Mouse (Mus musculus): ENCODE data around the gene Fbxl14. TPM values are rescaled to one million over a fixed set of nuclear protein-coding genes. Genes with fewer than 3 reads are reported as not detected.
"Not testable (repeated sequence)": the region's sequence is repeated elsewhere in the genome, so short reads cannot be mapped to it uniquely, and the experiment has no call there.

Fbxl14 gene
- polyA plus RNA-seq, 1 experiment: 30.9 TPM

- no peak for DNase-seq (ENCODE audit: extremely low spot score in 1 of 2, low spot score in 1 of 2)
Measured at GRCm38 (mm10) chr6:119467785-119468059, 11.7 kb upstream of the Fbxl14 start.

- DNase-seq (ENCODE audit: extremely low spot score in 1 of 2, low spot score in 1 of 2): no peak
Measured at GRCm38 (mm10) chr6:119470777-119471176, 8.7 kb upstream of the Fbxl14 start.

GRCm38 (mm10) chr6:119472135-119472534 lies 7.3 kb upstream of the Fbxl14 start:
- DNase-seq (ENCODE audit: extremely low spot score in 1 of 2, low spot score in 1 of 2): no peak

DNA sequence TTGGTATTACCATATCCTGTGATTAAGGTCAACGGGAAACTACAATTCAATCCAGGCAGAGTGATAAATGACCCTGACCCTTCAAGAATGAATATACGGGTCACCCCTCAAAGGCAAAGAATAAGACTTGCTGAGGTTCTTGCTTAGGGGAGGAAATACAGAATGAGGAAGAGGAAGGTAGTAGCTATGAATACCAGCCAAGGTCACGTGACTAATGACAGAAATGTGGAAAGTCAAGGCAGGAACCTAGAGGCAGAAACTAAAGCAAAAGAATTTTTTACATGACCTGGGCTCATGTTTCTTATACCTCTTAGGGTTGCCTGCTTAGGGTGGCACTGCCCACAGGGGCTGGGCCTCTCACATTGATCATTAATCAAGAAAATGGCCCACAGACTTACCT lies 6.8 kb upstream of the Fbxl14 start:
- DNase-seq (ENCODE audit: extremely low spot score in 1 of 2, low spot score in 1 of 2): no peak

DNA sequence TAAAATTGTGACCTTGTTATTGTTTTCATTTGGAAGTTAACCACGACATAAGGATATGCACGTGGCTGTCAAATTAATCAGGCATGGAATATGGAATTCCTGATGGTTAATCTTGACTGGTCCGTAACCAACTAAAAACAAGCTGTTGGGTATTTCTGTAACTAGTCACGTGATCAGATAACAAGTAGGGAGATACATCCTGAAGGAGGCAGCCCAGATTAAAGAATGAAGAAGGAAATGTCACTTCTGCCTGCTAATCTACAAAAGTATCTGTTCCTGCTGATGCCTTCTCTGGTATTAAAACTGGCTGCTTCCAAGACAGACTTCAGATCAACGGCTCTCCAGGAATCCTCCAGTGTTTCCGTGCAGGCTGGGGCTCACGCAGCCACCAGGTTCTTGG lies 6.0 kb upstream of the Fbxl14 start:
- no peak for DNase-seq (ENCODE audit: extremely low spot score in 1 of 2, low spot score in 1 of 2)

- no peak for DNase-seq (ENCODE audit: extremely low spot score in 1 of 2, low spot score in 1 of 2)
Measured at GRCm38 (mm10) chr6:119473992-119474391, 5.5 kb upstream of the Fbxl14 start.

DNA sequence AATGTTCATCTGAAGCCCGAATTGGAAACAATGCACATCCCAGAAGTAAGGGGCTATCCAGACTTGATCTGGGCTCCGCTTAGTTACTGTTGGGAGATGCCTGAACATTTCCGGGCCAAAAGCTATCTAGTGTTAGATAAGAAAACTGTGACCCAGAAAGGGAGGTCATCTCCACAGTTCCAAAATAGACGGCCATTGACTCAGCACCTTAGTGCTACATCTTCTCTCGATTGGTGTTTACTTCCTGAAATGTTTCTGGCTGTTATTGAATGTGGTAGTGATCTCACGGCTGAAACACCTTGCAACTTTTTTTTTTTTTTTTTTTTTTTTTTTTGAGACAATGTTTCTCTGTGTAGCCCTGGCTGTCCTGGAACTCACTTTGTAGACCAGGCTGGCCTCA lies 3.5 kb upstream of the Fbxl14 start:
- DNase-seq (ENCODE audit: extremely low spot score in 1 of 2, low spot score in 1 of 2): no peak

GRCm38 (mm10) chr6:119477686-119478310 lies 1.7 kb upstream of the Fbxl14 start:
- DNase-seq (ENCODE audit: extremely low spot score in 1 of 2, low spot score in 1 of 2): no peak

DNA sequence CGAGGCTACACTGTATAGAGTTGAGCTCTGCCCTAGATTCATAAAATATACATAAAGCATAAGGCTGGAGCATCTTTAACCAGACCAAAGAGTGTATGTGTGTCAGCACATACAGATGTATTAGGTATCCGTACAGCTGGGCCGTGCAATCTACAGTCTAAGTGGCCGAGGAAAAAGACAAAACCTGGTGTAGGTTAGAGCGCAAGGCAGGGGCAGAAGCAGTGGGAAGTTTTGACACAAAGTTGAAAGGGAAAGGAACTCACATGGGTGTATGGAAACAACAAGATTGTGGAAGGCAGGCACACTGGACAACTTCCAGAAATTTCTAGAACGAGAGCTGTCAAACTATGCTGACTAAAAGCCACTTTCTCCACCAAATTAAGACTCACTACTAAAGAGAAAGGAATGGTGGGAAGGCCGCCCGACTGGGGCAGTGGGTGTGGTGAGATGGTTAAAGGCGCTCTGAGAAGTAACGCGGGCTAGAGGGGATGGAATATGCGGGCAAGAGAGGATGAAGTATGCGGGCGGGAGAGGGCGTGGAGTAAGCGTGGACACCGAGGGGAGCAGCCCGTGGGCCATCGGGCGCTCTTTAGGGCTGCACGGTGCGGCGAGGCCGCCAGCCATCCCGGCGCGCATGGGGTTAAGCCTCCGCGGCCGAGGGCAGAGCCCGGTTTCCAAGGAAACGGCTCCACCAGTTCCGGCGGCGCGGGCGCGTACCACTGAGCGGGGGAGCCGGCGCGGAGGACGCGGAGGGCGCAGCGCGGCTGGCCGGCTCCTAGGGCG lies 717 bp upstream of the Fbxl14 start:
- DNase-seq (ENCODE audit: extremely low spot score in 1 of 2, low spot score in 1 of 2): peak; percentile 62 to 81

- DNase-seq (ENCODE audit: extremely low spot score in 1 of 2, low spot score in 1 of 2): no peak
Measured at GRCm38 (mm10) chr6:119479876-119480705, 623 bp downstream of the Fbxl14 start.

GRCm38 (mm10) chr6:119480706-119481331 lies 1.4 kb downstream of the Fbxl14 start:
- no peak for DNase-seq (ENCODE audit: extremely low spot score in 1 of 2, low spot score in 1 of 2)

DNA sequence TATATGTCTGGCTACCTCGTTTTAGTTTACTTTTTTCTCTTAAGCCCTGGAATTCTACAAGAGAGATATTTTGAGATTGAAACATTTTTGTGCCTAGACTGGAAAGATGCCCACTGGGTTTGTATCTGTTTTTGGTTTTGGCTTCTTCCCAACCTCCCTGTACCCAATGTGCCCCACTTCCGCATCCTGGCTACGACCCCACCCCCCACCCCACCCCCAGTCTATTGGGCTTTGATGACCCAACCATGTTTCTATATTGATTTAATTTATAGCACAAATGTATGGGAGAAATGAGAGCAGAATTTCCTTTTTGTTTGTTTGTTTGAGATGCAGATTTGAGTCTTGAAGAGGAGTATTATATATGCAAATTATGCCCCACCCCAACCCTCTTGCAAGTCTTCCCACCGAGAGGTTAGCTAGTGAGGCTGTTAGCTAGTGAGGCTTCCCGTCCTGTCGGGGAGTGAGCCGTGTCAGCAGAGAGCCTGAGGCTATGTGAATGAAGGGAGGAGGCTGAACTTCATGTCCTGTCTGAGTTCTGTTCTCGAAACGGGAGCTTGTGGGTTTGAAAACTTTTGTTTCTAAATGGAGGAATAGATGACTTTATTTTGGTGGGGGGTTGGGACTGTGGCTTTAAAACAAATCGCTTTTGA lies 2.4 kb downstream of the Fbxl14 start:
- DNase-seq (ENCODE audit: extremely low spot score in 1 of 2, low spot score in 1 of 2): not testable (repeated sequence)

DNA sequence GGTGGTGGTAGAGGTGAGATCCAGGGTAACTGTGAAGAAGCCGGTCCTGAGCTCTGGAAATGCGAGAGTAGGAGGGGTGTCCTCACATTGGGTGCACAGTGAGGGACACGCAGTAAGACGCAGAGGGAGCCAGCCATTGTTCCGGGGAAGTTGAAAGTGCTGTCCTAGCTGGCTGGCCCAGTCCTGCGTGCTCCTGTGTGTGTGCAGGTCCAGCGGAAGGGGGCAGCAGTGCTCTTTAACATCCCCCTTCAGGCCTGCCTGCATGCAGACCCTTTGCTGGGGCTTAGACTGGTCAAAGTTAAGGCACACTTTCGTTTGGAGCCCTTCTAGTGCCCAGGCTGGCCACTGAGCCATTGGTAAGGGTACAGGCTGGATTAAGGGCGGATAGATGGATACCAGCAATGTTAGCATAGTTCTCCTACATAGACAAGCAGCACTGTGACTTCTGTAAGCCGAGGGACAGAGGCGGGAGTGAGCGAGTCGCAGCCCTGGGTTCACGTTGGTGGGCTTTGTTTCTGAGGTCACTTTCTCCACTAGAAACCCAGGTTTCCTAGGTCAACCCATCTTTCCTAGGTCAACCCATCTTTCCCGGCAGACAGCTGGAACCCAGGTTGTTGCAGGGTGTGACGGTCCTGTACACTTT lies 3.6 kb downstream of the Fbxl14 start:
- no peak for DNase-seq (ENCODE audit: extremely low spot score in 1 of 2, low spot score in 1 of 2)

DNA sequence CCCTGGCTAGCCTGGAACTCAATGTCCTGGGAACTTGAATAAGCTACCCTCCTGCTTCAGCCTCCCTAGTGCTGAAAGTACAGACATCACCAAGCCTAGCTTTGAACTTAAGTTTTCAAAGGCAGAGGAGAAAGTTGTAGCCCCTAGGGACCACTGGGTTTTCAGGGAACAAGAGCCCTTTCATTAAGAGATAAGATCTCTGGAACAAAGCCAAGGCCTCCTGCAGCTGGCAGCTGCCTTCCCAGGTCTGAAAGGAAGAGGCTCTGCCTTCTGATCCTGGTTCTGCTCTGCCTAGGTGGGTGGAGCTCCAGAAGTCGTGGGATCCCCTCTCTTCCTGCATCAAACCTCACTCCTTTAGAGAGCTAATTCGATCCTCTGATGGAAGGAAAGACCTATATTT lies 6.0 kb downstream of the Fbxl14 start:
- DNase-seq (ENCODE audit: extremely low spot score in 1 of 2, low spot score in 1 of 2): no peak

DNA sequence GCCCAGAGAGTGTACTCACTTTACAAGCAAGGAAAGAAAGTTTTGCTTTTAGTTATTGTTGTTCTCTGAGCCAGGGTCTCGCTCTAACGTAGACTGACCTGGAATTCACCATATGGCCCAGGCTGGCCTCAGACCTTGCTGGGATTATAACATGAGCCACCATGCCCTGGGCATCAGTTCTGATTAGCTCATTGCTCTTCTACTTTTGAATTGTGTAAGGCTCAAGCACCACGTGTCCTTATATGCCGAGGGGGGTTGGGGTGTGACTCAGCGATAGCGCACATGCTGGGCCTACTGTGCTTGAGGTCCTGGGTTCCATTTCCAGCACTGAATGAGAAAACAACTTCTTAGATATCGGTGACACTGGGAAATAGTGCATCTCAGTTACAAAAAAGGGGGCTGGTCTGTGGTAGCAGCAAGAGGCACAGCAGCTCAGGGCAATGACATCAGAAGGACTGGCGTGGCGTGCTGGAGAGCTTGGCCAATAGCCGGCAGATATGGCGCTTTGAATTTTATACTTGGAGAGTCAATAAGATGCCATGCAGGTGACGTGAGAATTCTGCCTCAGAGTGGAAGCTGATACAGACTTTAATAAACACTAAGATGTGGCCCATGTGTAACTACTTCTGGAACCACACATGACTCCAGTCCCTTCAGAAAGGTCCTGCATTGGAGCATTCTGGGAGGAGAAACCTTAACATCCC lies 7.1 kb downstream of the Fbxl14 start:
- DNase-seq (ENCODE audit: extremely low spot score in 1 of 2, low spot score in 1 of 2): no peak

DNA sequence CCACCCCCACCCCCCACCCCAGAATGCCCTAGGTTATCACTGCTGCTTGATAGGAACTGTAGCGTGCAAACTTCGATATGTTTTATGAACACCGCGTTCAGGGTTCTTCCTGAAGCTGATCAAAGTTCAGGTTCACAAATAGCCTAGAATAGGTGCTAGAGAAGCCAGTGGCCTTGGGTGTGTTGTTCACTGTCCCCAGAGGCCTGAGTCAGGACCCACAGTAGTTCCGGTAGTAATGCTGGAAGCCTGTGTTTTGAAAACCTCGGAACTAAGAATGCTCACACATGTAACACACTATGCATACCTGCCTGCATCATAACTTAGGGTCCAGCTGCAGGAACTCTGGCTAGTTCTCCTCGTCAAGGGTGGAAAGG lies 7.6 kb downstream of the Fbxl14 start:
- DNase-seq (ENCODE audit: extremely low spot score in 1 of 2, low spot score in 1 of 2): no peak

- DNase-seq (ENCODE audit: extremely low spot score in 1 of 2, low spot score in 1 of 2): no peak
Measured at GRCm38 (mm10) chr6:119487619-119488018, 8.2 kb downstream of the Fbxl14 start.

DNA sequence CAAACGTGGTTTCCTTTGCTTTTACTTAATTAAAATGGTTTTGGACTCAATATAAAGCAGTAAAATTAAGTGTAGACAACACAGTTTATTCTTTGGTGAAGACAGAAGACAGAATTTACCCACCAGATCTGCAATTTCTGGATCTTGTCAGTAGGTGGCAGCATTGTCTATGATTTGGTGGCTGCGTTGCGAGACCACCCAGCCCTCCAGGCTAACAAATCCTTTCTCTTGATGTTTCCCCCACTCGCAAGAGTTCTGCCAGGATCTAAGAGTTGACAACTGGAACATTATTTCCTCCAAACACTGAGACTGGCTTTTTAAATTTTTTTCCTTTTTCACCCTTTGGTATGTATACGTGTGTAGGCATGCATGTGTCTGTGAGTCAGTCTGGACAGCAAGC lies 10.3 kb downstream of the Fbxl14 start:
- peak in 1 of 2 experiments; percentile 60 for DNase-seq (ENCODE audit: extremely low spot score in 1 of 2, low spot score in 1 of 2)

DNA sequence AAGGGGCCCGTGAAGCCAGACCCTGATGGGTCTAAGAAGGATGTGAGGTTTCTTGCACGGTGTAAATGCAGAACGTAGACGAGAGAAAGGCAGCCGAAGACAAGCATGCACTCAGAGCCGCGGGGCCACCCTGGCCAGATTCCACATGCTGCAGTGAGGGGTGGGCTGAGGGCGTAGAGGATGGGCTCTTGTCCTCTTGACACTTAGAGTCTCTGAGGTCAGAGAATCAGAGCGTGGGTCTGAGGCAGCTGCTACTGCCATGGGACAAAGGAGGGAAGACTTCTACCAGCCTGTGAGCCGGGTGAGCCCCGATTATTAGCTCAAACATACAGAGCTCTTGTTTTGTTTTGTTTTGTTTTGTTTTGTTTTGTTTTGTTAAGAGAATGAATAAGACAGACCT lies 11.1 kb downstream of the Fbxl14 start:
- DNase-seq (ENCODE audit: extremely low spot score in 1 of 2, low spot score in 1 of 2): no peak

DNA sequence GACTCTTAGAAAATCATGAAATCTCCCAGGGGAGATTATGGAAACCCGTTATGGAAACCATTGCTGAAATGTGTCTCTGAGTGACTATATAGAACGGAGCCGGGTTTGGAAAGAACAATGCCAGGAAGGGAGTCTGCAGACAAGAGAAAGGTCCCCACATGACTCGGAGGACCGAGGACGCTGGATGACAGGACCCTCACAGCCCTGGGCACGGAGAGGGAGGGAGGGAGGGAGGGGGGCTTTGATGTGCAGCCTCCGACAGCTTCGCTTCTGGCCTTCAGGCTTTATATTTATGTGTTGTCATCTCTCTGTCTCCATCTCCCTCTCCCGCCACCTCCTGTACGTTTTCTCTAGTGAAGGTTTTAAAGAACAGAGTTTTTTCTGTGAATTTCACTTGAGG lies 11.5 kb downstream of the Fbxl14 start:
- DNase-seq (ENCODE audit: extremely low spot score in 1 of 2, low spot score in 1 of 2): no peak

Measured in frontal cortex, adult 2 months (tissue).